Mouse (Mus musculus) MEL-GATA-1-ER (cell line): ENCODE measurements around the gene Duoxa1.

Experiments used
- DNase-seq: peaks from one replicate; pipeline ENCODE4 v3.0.0-alpha.2; 2012; ENCODE audit warnings: low read depth; ENCODE audit errors: extremely low read depth

Gene Duoxa1

GRCm38 (mm10) chr2:122298096-122298499 lies 15.4 kb downstream of the Duoxa1 start, which contains the start of gene Duox2:
TSS of gene Duox2 (minus strand) at chr2:122298449.
- DNase-seq = no peak

- DNase-seq = no peak
Measured at GRCm38 (mm10) chr2:122297271-122298095, 16.0 kb downstream of the Duoxa1 start.

DNA sequence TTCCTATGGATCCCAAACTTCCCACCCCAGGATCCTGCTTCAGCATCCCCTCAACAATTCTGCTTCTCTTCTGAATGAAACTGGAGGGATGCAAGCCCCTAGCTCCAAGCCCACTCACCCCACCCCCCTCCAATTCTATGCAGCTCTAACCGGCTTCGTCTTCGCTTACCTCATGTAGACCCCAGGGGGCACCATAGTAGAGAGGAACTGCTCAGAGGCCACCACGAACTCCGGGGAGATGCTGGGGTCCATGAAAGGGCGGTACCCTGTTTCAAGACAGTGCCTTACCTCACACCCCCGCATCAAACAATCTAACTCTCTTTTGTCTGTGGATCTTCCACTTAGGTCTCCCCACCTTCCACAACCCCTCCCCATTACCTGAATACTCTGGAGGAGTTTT lies 18.6 kb downstream of the Duoxa1 start:
- DNase-seq = no peak

DNA sequence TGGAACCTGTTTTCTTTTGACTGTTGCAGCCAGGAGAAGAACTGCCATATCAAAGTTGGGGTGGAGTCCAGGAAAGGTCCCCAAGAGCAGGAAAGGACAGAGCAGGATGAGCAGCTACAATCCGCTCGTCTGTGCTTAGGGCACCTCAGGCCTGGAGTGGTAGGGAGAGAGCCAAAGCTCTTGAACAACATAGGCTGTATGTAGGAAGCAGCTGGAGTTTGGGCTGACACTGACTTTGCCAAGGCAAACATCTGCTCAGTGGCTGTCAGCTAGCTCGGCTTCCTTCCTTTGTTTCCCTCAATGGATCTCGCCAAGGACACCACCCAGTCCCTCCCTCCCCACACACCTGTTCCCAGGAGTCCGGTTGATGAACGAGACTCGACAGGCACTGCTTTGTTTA lies 27.4 kb downstream of the Duoxa1 start:
- no peak for DNase-seq

DNA sequence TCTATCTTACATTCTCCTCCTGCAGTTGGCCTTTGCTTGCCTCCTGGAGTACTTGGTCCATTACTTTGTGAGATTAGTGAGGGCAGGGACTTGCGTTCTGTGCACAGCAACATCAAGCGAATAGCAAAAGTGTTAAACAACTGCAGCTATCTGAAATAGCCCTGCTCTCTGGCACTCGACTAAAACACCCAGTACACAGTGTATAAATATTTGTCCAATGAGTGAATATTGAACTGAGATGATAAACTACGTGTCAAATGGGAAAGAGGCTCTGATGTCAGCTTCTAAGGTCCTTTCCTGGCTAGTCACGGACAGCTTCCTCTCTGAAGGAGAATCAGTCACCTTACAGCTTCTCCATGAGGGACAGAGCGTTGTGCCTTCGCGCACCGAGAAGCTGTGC lies 29.4 kb downstream of the Duoxa1 start:
- no peak for DNase-seq

DNA sequence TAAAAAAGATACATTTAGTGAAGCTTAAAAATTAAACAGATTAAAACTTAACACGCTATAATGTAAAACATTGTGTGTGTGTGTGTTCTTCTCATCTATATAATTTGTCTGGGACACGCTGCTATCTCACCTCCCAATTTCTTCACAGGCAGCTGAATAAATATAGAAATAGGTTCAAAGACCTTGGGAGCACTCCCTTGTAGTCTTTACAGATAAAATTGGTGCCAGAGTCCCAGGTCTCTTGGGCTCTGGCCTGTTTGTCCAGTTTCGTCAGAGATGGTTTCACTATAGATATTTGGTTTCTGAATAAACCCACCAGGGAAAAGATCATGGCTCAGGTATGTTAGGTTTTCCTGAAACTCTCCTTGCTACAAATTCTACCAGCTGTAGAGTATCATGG lies 34.8 kb downstream of the Duoxa1 start:
- no peak for DNase-seq

GRCm38 (mm10) chr2:122266407-122267193 lies 46.9 kb downstream of the Duoxa1 start:
- no peak for DNase-seq

DNA sequence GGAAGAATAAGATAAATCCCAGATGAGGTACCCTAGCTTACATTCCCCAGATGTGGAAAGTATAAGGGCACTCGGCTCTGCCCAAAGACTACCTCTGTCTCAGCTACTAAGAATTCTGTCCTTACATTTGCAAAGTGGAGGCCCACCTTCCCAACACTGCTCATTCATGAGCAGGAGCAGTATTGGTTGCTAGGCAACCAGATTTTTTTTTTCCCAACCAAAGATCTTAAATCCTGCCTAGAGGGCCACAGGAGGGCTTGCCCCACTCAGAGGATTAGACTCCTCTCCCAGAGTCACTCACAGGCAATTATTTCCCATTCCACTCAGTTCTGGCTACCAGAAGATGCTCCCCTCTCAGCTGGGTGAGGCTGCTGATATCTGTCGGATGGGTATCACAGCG lies 48.8 kb downstream of the Duoxa1 start:
- DNase-seq = no peak

- DNase-seq = no peak
Measured at GRCm38 (mm10) chr2:122260729-122261128, 52.8 kb downstream of the Duoxa1 start.

GRCm38 (mm10) chr2:122255997-122256396 lies 57.5 kb downstream of the Duoxa1 start:
- no peak for DNase-seq
